Mouse (Mus musculus) right cerebral cortex, postnatal 25 days (tissue): ENCODE results near the gene 2410141K09Rik.
"Not testable (repeated sequence)": the region's sequence is repeated elsewhere in the genome, so short reads cannot be mapped to it uniquely, and the experiment has no call there.

Experiments
- DNase-seq: peaks from one replicate; pipeline ENCODE4 v3.0.0; 2022

2410141K09Rik gene

DNA sequence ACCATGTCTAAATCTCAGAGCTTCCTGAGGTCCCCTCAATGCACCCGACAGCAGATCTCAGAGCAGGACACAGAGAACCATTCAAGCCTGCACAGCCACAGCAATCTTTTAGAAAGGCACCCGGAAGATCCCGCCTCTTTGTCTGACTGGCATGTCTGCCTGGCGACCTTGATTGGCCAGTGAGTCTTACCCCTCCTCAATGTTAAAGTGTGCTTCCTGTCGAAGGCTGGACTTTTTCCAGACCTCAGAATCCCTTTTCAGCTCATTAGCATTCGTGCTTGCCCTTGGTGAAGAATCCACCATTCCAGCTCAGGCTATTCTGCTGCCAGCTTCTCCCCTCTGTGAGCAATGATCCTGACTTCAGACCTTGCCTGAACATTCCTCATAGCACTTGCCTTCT lies at the start of gene 2410141K09Rik:
Gene 2410141K09Rik, minus strand, starts transcription at position 101 of the 400 bp plus-strand sequence.
- not testable (repeated sequence) for DNase-seq

GRCm38 (mm10) chr13:66426858-66427257 lies 14.1 kb downstream of the 2410141K09Rik start:
- not testable (repeated sequence) for DNase-seq

- DNase-seq: not testable (repeated sequence)
Observed at GRCm38 (mm10) chr13:66414962-66415361, 26.0 kb downstream of the 2410141K09Rik start.
